Mouse (Mus musculus) liver, adult 2 months (tissue): ENCODE data around the gene Bglap3.

Experiments used
- CTCF ChIP-seq: fragments of 200-500 bp; IDR thresholded peaks from 2 replicates; pipeline ENCODE4 v1.5.1; 2011; ENCODE audit warnings: low read depth, low read length, control low read depth
- POLR2A ChIP-seq: fragments of 200-500 bp; IDR thresholded peaks from 2 replicates; pipeline ENCODE4 v1.6.1; 2011; ENCODE audit warnings: low read length, control low read depth; ENCODE audit not compliant: insufficient read depth; ENCODE audit errors: extremely low read depth

DNA sequence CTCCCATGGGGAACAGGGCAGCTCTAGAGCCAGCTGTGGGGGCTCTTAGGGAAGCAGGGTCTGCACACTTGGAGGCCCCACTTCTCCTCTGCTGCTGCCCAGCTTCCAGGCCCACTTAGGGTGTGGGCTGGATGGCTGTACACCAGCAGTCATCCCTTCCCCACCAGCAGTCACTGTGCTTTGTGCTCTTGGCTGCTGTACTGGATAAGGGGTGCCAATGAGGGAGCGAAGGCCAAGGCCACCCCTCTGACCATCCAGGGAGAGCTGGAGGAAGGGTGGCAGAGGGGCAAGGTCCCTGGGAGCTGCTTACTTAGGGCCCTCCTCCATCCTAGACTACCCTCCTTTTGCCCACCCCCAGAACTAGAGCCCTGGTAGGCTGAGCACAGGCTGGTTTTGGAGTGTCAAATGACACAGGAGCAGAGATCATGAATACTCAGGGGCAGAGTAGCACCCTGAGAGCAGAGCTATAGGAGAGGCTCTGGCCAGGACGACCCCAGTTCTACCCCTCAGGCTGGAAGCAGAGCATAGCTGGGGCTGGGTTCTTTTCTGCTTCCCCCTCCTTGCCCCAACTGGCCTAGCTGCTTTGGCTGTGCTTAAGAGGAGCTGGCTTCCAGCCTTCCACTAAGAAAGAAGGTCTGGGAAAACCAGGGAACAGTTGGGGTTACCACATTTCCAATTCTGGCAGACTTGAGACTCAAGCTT is 10.8 kb downstream of the Bglap3 start:
- TF ChIP-seq POLR2A (no peak), CTCF (no peak)
